Mouse (Mus musculus): Measurements from ENCODE around the gene Tmem95. TPM values are rescaled to one million over a fixed set of nuclear protein-coding genes. Genes with fewer than 3 reads are reported as not detected.

Tmem95 gene
- polyA plus RNA-seq, 1 experiment, result not detected

GRCm38 (mm10) chr11:69915667-69916627 is 38.1 kb upstream of the Tmem95 start:
- peaks cover 2% of the 10 kb centered on the region for H3K4me1 ChIP-seq (ENCODE audit: control insufficient read depth, insufficient read depth, low read length)
- H3K9me3 ChIP-seq (replicated peaks; ENCODE audit: control insufficient read depth, insufficient read depth, low read length, poor library complexity, severe bottlenecking), result no peaks in the 10 kb centered on the region
- TF ChIP-seq EP300 (IDR thresholded peaks at IDR 0.05; ENCODE audit: insufficient read depth, low read depth, low read length) (no peak), CTCF (IDR thresholded peaks at IDR 0.05; ENCODE audit: low read depth, low read length) (no peak), POLR2A (IDR thresholded peaks at IDR 0.05; ENCODE audit: insufficient read depth, low read length) (no peak)
- H3K36me3 ChIP-seq (ENCODE audit: control insufficient read depth, insufficient read depth, low read length, poor library complexity, severe bottlenecking), result peaks cover 43% of the 10 kb centered on the region
- no peak overlapping the region for H3K4me3 ChIP-seq (ENCODE audit: low read depth, low read length)
- H3K27me3 ChIP-seq (ENCODE audit: control insufficient read depth, insufficient read depth, low read length, poor library complexity, severe bottlenecking), result no peaks in the 10 kb centered on the region
- H3K27ac ChIP-seq (ENCODE audit: insufficient read depth, low read length), result no peak overlapping the region
- no peak overlapping the region for H3K9ac ChIP-seq (ENCODE audit: low read depth, poor library complexity, severe bottlenecking)

- no peak overlapping the region for H3K4me3 ChIP-seq (ENCODE audit: low read depth, low read length)
- H3K36me3 ChIP-seq (ENCODE audit: control insufficient read depth, insufficient read depth, low read length, poor library complexity, severe bottlenecking), result peaks cover 44% of the 10 kb centered on the region
- peaks cover 2% of the 10 kb centered on the region for H3K4me1 ChIP-seq (ENCODE audit: control insufficient read depth, insufficient read depth, low read length)
- H3K9me3 ChIP-seq (replicated peaks; ENCODE audit: control insufficient read depth, insufficient read depth, low read length, poor library complexity, severe bottlenecking), result no peaks in the 10 kb centered on the region
- H3K9ac ChIP-seq (ENCODE audit: low read depth, poor library complexity, severe bottlenecking), result no peak overlapping the region
- no peaks in the 10 kb centered on the region for H3K27me3 ChIP-seq (ENCODE audit: control insufficient read depth, insufficient read depth, low read length, poor library complexity, severe bottlenecking)
- no peak overlapping the region for H3K27ac ChIP-seq (ENCODE audit: insufficient read depth, low read length)
- TF ChIP-seq EP300 (IDR thresholded peaks at IDR 0.05; ENCODE audit: insufficient read depth, low read depth, low read length), result no peak
- TF ChIP-seq POLR2A (IDR thresholded peaks at IDR 0.05; ENCODE audit: insufficient read depth, low read length), result no peak
Observed at GRCm38 (mm10) chr11:69914917-69915430, 37.2 kb upstream of the Tmem95 start.

- Histone ChIP-seq H3K4me3 (ENCODE audit: low read depth, low read length) (peak overlapping the region; percentile 81), H3K36me3 (ENCODE audit: control insufficient read depth, insufficient read depth, low read length, poor library complexity, severe bottlenecking) (peaks cover 40% of the 10 kb centered on the region), H3K4me1 (ENCODE audit: control insufficient read depth, insufficient read depth, low read length) (peaks cover 2% of the 10 kb centered on the region), H3K27me3 (ENCODE audit: control insufficient read depth, insufficient read depth, low read length, poor library complexity, severe bottlenecking) (no peaks in the 10 kb centered on the region), H3K9ac (ENCODE audit: low read depth, poor library complexity, severe bottlenecking) (peak overlapping the region; percentile 71), H3K9me3 (replicated peaks; ENCODE audit: control insufficient read depth, insufficient read depth, low read length, poor library complexity, severe bottlenecking) (no peaks in the 10 kb centered on the region), H3K27ac (ENCODE audit: insufficient read depth, low read length) (no peak overlapping the region; the same call in 1 of the 2 replicates)
- no peak for TF ChIP-seq CTCF (IDR thresholded peaks at IDR 0.05; ENCODE audit: low read depth, low read length)
- no peak for TF ChIP-seq POLR2A (IDR thresholded peaks at IDR 0.05; ENCODE audit: insufficient read depth, low read length)
- no peak for TF ChIP-seq EP300 (IDR thresholded peaks at IDR 0.05; ENCODE audit: insufficient read depth, low read depth, low read length)
Observed at GRCm38 (mm10) chr11:69914372-69914764, 36.5 kb upstream of the Tmem95 start.

GRCm38 (mm10) chr11:69913554-69914371 is 35.9 kb upstream of the Tmem95 start, which contains the start of gene Gps2:
Gps2 (plus strand) TSS chr11:69913888.
- TF ChIP-seq POLR2A (IDR thresholded peaks at IDR 0.05; ENCODE audit: insufficient read depth, low read length), result no peak
- Histone ChIP-seq H3K9me3 (replicated peaks; ENCODE audit: control insufficient read depth, insufficient read depth, low read length, poor library complexity, severe bottlenecking) (no peaks in the 10 kb centered on the region), H3K36me3 (ENCODE audit: control insufficient read depth, insufficient read depth, low read length, poor library complexity, severe bottlenecking) (peaks cover 38% of the 10 kb centered on the region), H3K4me1 (ENCODE audit: control insufficient read depth, insufficient read depth, low read length) (no peaks in the 10 kb centered on the region), H3K4me3 (ENCODE audit: low read depth, low read length) (peak within 1 kb of the TSS; percentile 83), H3K27me3 (ENCODE audit: control insufficient read depth, insufficient read depth, low read length, poor library complexity, severe bottlenecking) (no peaks in the 10 kb centered on the region), H3K27ac (ENCODE audit: insufficient read depth, low read length) (no peak within 1 kb of the TSS; the same call in 1 of the 2 replicates), H3K9ac (ENCODE audit: low read depth, poor library complexity, severe bottlenecking) (peak within 1 kb of the TSS; percentile 71)

GRCm38 (mm10) chr11:69912716-69913530 is 35.1 kb upstream of the Tmem95 start:
- Histone ChIP-seq H3K9me3 (replicated peaks; ENCODE audit: control insufficient read depth, insufficient read depth, low read length, poor library complexity, severe bottlenecking) (no peaks in the 10 kb centered on the region), H3K27me3 (ENCODE audit: control insufficient read depth, insufficient read depth, low read length, poor library complexity, severe bottlenecking) (no peaks in the 10 kb centered on the region), H3K4me3 (ENCODE audit: low read depth, low read length) (peak overlapping the region; percentile 83), H3K36me3 (ENCODE audit: control insufficient read depth, insufficient read depth, low read length, poor library complexity, severe bottlenecking) (peaks cover 38% of the 10 kb centered on the region), H3K27ac (ENCODE audit: insufficient read depth, low read length) (no peak overlapping the region), H3K9ac (ENCODE audit: low read depth, poor library complexity, severe bottlenecking) (peak overlapping the region; percentile 71), H3K4me1 (ENCODE audit: control insufficient read depth, insufficient read depth, low read length) (no peaks in the 10 kb centered on the region)
- TF ChIP-seq CTCF (IDR thresholded peaks at IDR 0.05; ENCODE audit: low read depth, low read length) (no peak), EP300 (IDR thresholded peaks at IDR 0.05; ENCODE audit: insufficient read depth, low read depth, low read length) (no peak), POLR2A (IDR thresholded peaks at IDR 0.05; ENCODE audit: insufficient read depth, low read length) (no peak)

Data from ES-Bruce4 (cell line).